Mouse (Mus musculus) kidney, embryonic 16.5 days (tissue): ENCODE results near the gene Rrn3. TPM values are rescaled to one million over a fixed set of nuclear protein-coding genes. Genes with fewer than 3 reads are reported as not detected.
A peak's percentile ranks its signal among the peaks of the same experiment; 100 is the strongest.
"Not testable (repeated sequence)": the region's sequence is repeated elsewhere in the genome, so short reads cannot be mapped to it uniquely, and the experiment has no call there.

Experiments used
- ATAC-seq: fragments of 200-750 bp; cut with Nextera tagmentation; 2 replicates; pipeline ENCODE4 v1.8.0; 2017; ENCODE audit warnings: moderate TSS enrichment; ENCODE audit not compliant: low FRiP score, low TSS enrichment
- H3K27ac ChIP-seq: fragments of 300-500 bp; sonication (generic); 2 replicates; pipeline ENCODE4 v1.5.1; 2014; ENCODE audit warnings: low read length
- H3K27me3 ChIP-seq: fragments of 300-500 bp; sonication (generic); 2 replicates; pipeline ENCODE4 v1.6.1; 2014; ENCODE audit warnings: low read length, control low read depth, mixed read lengths; ENCODE audit not compliant: insufficient read depth
- H3K36me3 ChIP-seq: fragments of 300-500 bp; sonication (generic); 2 replicates; pipeline ENCODE4 v1.6.1; 2014; ENCODE audit warnings: low read length, control low read depth, mixed read lengths; ENCODE audit not compliant: insufficient read depth
- H3K4me1 ChIP-seq: fragments of 300-500 bp; sonication (generic); 2 replicates; pipeline ENCODE4 v1.6.1; 2014; ENCODE audit warnings: low read length, control low read depth, mixed read lengths; ENCODE audit not compliant: insufficient read depth
- H3K4me2 ChIP-seq: fragments of 300-500 bp; sonication (generic); replicated peaks from 2 replicates; pipeline ENCODE4 v1.6.1; 2014; ENCODE audit warnings: low read depth, low read length
- H3K4me3 ChIP-seq: fragments of 300-500 bp; sonication (generic); 2 replicates; pipeline ENCODE4 v1.5.1; 2014; ENCODE audit warnings: mild to moderate bottlenecking, low read length
- H3K9ac ChIP-seq: fragments of 300-500 bp; sonication (generic); replicated peaks from 2 replicates; pipeline ENCODE4 v1.6.1; 2014; ENCODE audit warnings: low read length
- H3K9me3 ChIP-seq: fragments of 300-500 bp; sonication (generic); 2 replicates; pipeline ENCODE4 v1.6.1; 2016; ENCODE audit warnings: low read length, control low read depth
- WGBS: fragments of 180-500 bp; shearing (Covaris S2); extraction: QIAGEN DNeasy Blood & Tissue Kit; methylation state at CpG from one replicate; pipeline ENCODE4 v1.1.7; 2014; 5-methylcytosine and 5-hydroxymethylcytosine counted together
- polyA plus RNA-seq: library from polyadenylated mRNA; unstranded; fragments of >200 nt; fragmentation: Nextera tagmentation; extraction: Ambion mirVana; gene quantifications from 2 replicates; pipeline ENCODE4 v1.2.1, GENCODE M21; 2015

The Rrn3 gene
- polyA plus RNA-seq, 1 experiment from 2014 or later: 63.8 TPM

DNA sequence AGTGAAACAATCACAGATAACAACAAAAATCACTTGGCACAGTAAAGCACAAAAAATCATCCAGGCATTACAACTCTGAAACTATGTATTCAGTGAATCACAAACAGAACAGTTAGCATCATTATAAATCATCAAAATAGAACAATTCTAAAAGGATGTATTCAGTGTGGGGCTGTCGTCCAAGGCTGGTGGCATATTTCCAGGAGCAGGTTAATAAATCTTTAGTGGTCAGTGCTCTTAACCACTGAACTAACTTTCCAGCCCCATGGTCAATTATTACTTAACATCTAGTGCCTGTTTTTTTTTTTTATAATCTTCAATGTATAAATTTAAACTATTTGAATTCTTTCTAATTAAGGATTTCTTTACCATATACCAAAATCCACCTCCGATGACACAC lies 6.5 kb upstream of the Rrn3 start:
- not testable (repeated sequence) for ATAC-seq, H3K27me3 ChIP-seq

DNA sequence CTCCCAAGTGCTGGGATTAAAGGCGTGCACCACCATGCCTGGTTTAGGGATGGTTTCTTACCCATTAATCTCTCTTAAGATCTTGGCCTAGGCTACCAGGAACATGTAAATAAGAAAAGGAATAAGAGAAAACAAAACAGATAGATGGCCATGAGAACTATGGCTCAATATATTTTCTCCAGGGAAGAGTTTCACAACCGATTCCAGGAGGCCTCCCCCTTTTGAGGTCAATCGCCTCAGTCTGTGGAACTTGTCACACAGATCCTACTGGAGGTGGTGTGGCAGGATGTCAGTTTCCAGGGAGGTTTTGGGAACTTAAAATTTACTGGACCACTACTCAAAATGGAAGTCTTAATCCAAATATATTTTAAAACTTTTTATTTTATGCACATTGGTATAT lies 5.9 kb upstream of the Rrn3 start:
- not testable (repeated sequence) for H3K4me3 ChIP-seq, H3K4me1 ChIP-seq, H3K9ac ChIP-seq, ATAC-seq, H3K4me2 ChIP-seq, H3K27ac ChIP-seq, H3K27me3 ChIP-seq, H3K36me3 ChIP-seq
- H3K9me3 ChIP-seq: peaks cover 13% of the 10 kb centered on the region
- WGBS: 78% methylated on average over 3 of the region's 3 CpGs

More for the DNA sequence above, 6.5 kb upstream of the Rrn3 start:
- not testable (repeated sequence) for H3K9ac ChIP-seq, H3K4me2 ChIP-seq, H3K36me3 ChIP-seq, H3K4me1 ChIP-seq, H3K27ac ChIP-seq, H3K9me3 ChIP-seq, H3K4me3 ChIP-seq
- WGBS: 59% methylated on average over 2 of the region's 2 CpGs

DNA sequence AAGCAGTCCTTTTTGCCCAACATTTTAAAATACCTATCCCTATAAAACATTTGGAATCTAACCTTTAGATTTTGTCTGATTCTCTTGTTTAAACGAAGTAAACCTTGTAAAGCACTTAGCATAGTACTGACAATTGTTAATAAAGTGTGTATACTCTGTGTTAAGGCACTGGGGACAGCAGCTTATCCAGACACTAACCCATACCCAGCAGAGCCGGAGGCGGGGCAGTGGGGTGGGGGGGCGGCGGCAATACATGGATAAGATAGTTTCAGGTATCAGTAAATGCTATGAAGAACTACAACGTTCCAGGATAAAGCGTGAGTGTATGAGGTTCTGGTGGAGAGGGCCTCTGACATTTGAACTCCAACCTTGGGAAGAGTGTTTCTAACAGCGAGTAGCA lies 708 bp downstream of the Rrn3 start:
- Histone ChIP-seq H3K9ac (peak overlapping the region; percentile 90), H3K27me3 (no peaks in the 10 kb centered on the region), H3K36me3 (peaks cover 20% of the 10 kb centered on the region), H3K4me2 (peak overlapping the region; percentile 81), H3K9me3 (peaks cover 10% of the 10 kb centered on the region; the same call in 1 of the 2 replicates), H3K27ac (no peak overlapping the region), H3K4me3 (peak overlapping the region; percentile 87), H3K4me1 (peaks cover 14% of the 10 kb centered on the region)
- no peak for ATAC-seq
- 25% methylated on average over 8 of the region's 8 CpGs for WGBS

DNA sequence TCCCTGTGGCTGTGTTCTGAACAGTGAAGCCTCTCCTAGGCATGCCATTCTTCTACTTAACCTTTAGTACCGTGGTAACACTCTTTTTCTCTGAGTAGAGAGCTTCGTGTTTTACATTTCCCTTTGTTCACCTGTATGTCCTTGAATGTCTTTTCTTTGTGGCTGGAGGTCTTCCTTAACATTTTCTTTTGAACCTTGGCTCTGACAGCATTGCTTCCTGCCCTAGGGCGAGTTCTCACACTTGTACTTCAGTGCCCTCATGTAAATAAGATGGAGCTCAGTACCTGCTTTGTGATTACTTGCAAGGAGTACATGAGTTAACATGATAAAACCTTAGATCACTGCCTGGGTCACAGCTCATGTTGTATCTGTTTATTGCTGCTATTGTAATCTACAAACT lies 5.4 kb downstream of the Rrn3 start:
- peaks cover 51% of the 10 kb centered on the region for H3K36me3 ChIP-seq
- no peak overlapping the region for H3K4me3 ChIP-seq
- no peak overlapping the region for H3K9ac ChIP-seq
- peaks cover 8% of the 10 kb centered on the region for H3K4me1 ChIP-seq
- H3K27me3 ChIP-seq: no peaks in the 10 kb centered on the region
- 82% methylated on average over 3 of the region's 3 CpGs for WGBS
- H3K9me3 ChIP-seq: no peaks in the 10 kb centered on the region
- H3K27ac ChIP-seq: no peak overlapping the region
- H3K4me2 ChIP-seq: no peak overlapping the region
- ATAC-seq: no peak

DNA sequence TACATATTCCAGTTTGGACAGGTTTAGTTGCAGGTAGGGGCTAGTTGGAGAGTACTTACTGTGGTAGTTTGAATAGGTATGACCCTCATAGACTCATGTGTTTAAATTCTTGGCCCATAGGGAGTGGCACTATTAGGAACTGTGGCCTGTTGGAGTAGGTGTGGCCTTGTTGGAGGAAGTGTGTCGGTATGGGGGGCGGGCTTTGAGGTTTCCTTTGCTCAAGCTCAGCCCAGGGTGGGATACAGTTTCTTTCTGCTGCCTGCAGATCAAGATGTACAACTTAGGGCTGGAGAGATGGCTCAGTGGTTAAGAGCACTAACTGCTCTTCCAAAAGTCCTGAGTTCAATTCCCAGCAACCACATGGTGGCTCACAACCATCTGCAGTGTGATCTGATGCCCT lies 12.9 kb downstream of the Rrn3 start:
- not testable (repeated sequence) for ATAC-seq, H3K4me3 ChIP-seq, H3K27ac ChIP-seq, H3K4me1 ChIP-seq, H3K9me3 ChIP-seq, H3K27me3 ChIP-seq, H3K9ac ChIP-seq, H3K4me2 ChIP-seq
- WGBS: 86% methylated on average over 2 of the region's 2 CpGs
- peaks cover 76% of the 10 kb centered on the region for H3K36me3 ChIP-seq

DNA sequence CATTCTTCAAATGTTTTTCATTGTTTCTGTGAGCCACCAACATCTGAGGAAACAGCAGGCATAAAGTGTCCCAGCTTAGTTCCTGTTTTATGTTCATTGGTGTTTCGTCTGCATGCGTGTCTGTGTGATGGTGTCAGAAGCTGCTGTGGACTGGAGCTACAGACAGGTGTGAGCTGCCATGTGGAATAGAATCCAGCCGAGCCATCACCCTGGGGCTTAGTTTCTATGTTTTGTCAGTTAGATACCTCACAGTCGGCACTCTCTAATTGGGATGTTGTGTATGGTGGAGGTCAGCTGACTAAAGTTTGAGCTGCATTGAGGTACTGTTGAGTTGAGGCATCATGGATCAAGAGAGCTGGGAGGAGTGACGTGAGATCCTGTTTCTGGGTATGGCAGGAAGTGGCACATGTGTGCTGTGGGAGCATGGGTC lies 16.3 kb downstream of the Rrn3 start:
- Histone ChIP-seq H3K9ac (no peak overlapping the region), H3K4me1 (no peaks in the 10 kb centered on the region), H3K27ac (no peak overlapping the region), H3K9me3 (no peaks in the 10 kb centered on the region), H3K36me3 (peaks cover 84% of the 10 kb centered on the region), H3K4me3 (no peak overlapping the region), H3K4me2 (no peak overlapping the region), H3K27me3 (no peaks in the 10 kb centered on the region)
- ATAC-seq: no peak
- WGBS: 87% methylated on average over 5 of the region's 5 CpGs

DNA sequence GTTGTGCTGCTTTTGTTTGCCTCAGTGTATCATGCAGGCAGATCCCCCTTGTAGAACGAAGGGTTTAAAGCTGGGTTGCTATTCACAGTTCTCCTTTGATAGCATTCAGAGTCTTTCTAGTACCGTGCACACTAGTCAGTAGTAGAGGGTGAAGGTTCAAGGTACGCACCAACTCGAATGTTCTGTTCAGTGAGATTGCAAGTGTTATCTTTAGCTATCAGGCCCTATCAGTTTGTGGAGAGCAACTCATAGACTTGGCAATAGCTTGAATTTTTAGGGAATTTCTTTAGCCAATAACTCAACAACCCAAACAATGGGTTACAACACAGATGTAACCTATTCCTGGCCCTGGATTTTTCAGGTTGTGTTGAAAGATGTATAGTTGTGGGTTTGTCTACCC lies 20.7 kb downstream of the Rrn3 start:
- Histone ChIP-seq H3K27ac (no peak overlapping the region), H3K4me2 (no peak overlapping the region), H3K9me3 (no peaks in the 10 kb centered on the region), H3K27me3 (no peaks in the 10 kb centered on the region), H3K36me3 (peaks cover 67% of the 10 kb centered on the region), H3K4me1 (no peaks in the 10 kb centered on the region), H3K9ac (no peak overlapping the region), H3K4me3 (no peak overlapping the region)
- no peak for ATAC-seq
- WGBS: 97% methylated on average over 4 of the region's 4 CpGs

DNA sequence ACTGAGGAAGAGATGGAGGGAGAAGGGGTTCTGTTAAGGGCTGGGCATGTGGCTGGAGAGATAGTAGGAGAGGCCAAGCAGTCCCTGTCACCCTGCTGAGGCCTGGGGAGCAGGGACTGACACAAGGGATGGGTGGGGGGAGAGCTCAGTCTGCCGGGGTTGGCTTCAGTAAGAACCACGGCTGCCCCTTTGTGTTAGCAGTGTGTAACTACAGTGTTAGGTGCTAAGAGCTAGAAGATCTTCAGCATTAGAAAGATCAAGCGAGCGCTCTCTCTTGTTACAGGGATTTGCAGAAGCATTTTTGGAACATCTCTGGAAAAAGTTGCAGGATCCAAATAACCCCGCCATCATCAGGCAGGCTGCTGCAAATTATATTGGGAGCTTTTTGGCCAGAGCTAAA lies 24.2 kb downstream of the Rrn3 start:
- Histone ChIP-seq H3K9me3 (no peaks in the 10 kb centered on the region), H3K36me3 (peaks cover 69% of the 10 kb centered on the region), H3K27me3 (no peaks in the 10 kb centered on the region), H3K4me1 (no peaks in the 10 kb centered on the region), H3K9ac (no peak overlapping the region), H3K4me2 (no peak overlapping the region), H3K27ac (no peak overlapping the region), H3K4me3 (no peak overlapping the region)
- 79% methylated on average over 5 of the region's 5 CpGs for WGBS
- ATAC-seq: no peak

DNA sequence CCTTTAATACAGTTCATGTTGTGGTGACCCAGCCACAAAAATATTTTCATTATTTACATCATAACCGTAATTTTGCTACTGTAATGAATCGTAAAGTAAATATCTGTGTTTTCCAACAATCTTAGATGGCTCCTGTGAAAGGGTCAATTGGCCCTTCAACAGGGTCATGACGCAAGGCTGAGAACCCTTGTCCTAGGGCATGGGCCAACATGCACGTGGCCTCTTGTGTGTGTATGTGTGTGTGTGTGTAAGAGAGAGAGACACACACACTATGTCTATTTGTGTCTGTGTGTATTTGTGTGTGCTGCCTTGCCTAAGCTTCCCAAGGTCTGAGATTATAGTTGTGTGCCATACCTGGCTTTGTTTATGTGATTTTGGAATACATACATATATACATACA lies 27.1 kb downstream of the Rrn3 start:
- ATAC-seq: no peak
- Histone ChIP-seq H3K9me3 (no peaks in the 10 kb centered on the region), H3K9ac (no peak overlapping the region), H3K4me3 (no peak overlapping the region), H3K27ac (no peak overlapping the region), H3K36me3 (peaks cover 71% of the 10 kb centered on the region), H3K4me1 (no peaks in the 10 kb centered on the region), H3K4me2 (no peak overlapping the region), H3K27me3 (no peaks in the 10 kb centered on the region)
- 94% methylated on average over 4 of the region's 4 CpGs for WGBS

DNA sequence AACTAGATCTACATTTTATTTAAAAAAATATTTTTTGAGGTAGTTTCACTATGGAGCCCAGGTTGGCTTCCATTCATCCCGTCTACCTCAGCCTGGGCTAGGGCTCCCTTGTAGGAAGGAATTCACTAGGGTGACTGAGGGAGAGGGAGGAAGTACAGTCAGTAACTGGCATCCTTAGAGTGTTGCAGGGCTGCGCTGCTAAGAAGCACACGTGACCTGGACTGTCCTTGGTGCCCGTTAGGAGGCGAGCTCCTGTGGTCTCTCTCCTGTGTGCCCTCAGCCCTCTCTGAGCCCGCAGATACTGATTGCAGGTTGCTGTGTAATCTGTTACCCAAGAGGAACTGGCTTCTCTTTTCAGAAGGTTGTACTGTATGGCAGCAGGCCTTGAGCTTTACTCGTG lies 27.9 kb downstream of the Rrn3 start:
- Histone ChIP-seq H3K27ac (no peak overlapping the region), H3K9ac (no peak overlapping the region), H3K4me1 (no peaks in the 10 kb centered on the region), H3K36me3 (peaks cover 78% of the 10 kb centered on the region), H3K9me3 (no peaks in the 10 kb centered on the region), H3K27me3 (no peaks in the 10 kb centered on the region), H3K4me3 (no peak overlapping the region), H3K4me2 (no peak overlapping the region)
- WGBS: 89% methylated on average over 7 of the region's 7 CpGs
- no peak for ATAC-seq

DNA sequence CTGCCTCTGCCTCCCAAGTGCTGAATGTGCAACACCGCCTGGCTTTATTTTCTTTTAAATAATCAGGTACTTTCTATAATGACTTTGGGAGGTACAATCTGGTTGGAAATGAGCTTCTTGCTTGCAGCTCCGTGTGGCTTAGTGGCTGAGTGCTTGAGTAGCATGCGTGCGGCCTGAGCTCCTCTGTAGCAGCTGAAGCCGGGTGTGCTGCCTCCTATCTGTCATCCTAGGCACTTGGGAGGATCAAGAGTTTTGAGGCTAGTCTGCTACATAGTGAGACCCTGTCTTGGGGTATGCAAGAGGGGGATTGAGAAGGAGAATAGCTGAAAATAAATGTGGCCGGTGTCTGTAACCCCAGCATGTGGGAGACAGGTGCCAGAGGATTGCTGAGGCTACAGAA lies 31.6 kb downstream of the Rrn3 start:
- no peaks in the 10 kb centered on the region for H3K9me3 ChIP-seq
- WGBS: 90% methylated on average over 6 of the region's 6 CpGs
- no peak for ATAC-seq
- H3K4me3 ChIP-seq: no peak overlapping the region
- H3K27ac ChIP-seq: no peak overlapping the region
- H3K36me3 ChIP-seq: peaks cover 73% of the 10 kb centered on the region
- no peaks in the 10 kb centered on the region for H3K27me3 ChIP-seq
- H3K4me1 ChIP-seq: no peaks in the 10 kb centered on the region
- H3K4me2 ChIP-seq: no peak overlapping the region
- H3K9ac ChIP-seq: no peak overlapping the region
